Mouse (Mus musculus) R1 (cell line): ENCODE data around the gene Gm10717.
A peak's percentile ranks its signal among the peaks of the same experiment; 100 is the strongest.
"Not testable (repeated sequence)": the region's sequence is repeated elsewhere in the genome, so short reads cannot be mapped to it uniquely, and the experiment has no call there.

Experiments used
- DNase-seq: peaks from one replicate; pipeline ENCODE4 v3.0.0-alpha.2; 2018; ENCODE audit warnings: low read depth, low spot score

Gm10717 gene

GRCm38 (mm10) chr9:3024912-3025467 is at the start of gene Gm10717:
Gene Gm10717 (plus strand): TSS chr9:3025417.
- DNase-seq: not testable (repeated sequence)

GRCm38 (mm10) chr9:3000445-3000972 is 24.7 kb upstream of the Gm10717 start, which contains the start of gene Gm10722:
Gene Gm10722 (plus strand): TSS chr9:3000922.
- peak; percentile 69 for DNase-seq

DNA sequence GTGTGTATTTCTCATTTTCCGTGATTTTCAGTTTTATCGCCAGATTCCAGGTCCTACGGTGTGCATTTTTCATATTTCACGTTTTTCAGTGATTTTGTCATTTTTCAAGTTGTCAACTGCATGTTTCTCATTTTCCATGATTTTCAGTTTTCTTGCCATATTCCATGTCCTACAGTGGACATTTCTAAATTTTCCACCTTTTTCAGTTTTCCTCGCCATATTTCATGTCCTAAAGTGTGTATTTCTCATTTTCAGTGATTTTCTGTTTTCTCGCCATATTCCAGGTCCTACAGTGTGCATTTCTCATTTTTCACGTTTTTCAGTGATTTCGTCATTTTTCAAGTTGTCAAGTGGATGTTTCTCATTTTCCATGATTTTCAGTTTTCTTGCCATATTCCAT is 24.2 kb upstream of the Gm10717 start:
- DNase-seq: not testable (repeated sequence)

- peak; percentile 64 for DNase-seq
Measured at GRCm38 (mm10) chr9:3001948-3002659, 23.1 kb upstream of the Gm10717 start.

- DNase-seq: not testable (repeated sequence)
Measured at GRCm38 (mm10) chr9:3002794-3003396, 22.3 kb upstream of the Gm10717 start, which contains the start of gene Gm11168. Gene Gm11168 (plus strand): TSS chr9:3003346.

DNA sequence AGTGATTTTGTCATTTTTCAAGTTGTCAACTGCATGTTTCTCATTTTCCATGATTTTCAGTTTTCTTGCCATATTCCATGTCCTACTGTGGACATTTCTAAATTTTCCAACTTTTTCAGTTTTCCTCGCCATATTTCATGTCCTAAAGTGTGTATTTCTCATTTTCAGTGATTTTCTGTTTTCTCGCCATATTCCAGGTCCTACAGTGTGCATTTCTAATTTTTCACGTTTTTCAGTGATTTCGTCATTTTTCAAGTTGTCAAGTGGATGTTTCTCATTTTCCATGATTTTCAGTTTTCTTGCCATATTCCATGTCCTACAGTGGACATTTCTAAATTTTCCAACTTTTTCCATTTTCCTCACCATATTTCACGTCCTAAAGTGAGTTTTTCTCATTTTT is 19.0 kb upstream of the Gm10717 start:
- not testable (repeated sequence) for DNase-seq

DNA sequence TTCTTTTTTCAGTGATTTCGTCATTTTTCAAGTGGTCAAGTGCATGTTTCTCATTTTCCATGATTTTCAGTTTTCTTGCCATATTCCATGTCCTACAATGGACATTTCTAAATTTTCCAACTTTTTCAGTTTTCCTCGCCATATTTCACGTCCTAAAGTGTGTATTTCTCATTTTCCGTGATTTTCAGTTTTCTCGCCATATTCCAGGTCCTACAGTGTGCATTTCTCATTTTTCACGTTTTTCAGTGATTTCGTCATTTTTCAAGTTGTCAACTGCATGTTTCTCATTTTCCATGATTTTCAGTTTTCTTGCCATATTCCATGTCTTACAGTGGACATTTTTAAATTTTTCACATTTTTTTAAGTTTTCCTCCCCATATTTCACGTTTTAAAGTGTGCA is 18.6 kb upstream of the Gm10717 start:
- not testable (repeated sequence) for DNase-seq

DNA sequence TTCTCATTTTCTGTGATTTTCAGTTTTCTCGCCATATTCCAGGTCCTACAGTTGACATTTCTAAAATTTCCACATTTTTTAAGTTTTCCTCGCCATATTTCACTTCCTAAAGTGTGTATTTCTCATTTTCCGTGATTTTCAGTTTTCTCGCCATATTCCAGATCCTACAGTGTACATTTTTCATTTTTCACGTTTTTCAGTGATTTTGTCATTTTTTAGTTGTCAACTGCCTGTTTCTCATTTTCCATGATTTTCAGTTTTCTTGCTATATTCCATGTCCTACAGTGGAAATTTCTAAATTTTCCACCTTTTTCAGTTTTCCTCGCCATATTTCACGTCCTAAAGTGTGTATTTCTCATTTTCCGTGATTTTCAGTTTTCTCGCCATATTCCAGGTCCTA is 17.9 kb upstream of the Gm10717 start:
- DNase-seq: peak; percentile 34

- DNase-seq: not testable (repeated sequence)
Measured at GRCm38 (mm10) chr9:3009331-3009730, 15.9 kb upstream of the Gm10717 start.

GRCm38 (mm10) chr9:3012054-3012621 is 13.1 kb upstream of the Gm10717 start:
- not testable (repeated sequence) for DNase-seq

DNA sequence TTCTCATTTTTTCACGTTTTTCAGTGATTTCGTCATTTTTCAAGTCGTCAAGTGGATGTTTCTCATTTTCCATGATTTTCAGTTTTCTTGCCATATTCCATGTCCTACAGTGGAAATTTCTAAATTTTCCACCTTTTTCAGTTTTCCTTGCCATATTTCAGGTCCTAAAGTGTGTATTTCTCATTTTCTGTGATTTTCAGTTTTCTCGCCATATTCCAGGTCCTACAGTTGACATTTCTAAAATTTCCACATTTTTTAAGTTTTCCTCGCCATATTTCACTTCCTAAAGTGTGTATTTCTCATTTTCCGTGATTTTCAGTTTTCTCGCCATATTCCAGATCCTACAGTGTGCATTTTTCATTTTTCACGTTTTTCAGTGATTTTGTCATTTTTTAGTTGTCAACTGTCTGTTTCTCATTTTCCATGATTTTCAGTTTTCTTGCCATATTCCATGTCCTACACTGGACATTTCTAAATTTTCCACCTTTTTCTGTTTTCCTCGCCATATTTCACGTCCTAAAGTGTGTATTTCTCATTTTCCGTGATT is 12.4 kb upstream of the Gm10717 start, which contains the start of gene Gm10721:
Gm10721 (plus strand) TSS at position 408 of the 547 bp plus-strand sequence.
- DNase-seq: not testable (repeated sequence)

- DNase-seq: not testable (repeated sequence)
Measured at GRCm38 (mm10) chr9:3015354-3015753, 9.9 kb upstream of the Gm10717 start, which contains the start of gene Gm10720. Gene Gm10720 (plus strand): TSS chr9:3015654.

GRCm38 (mm10) chr9:3015896-3016295 is 9.3 kb upstream of the Gm10717 start:
- not testable (repeated sequence) for DNase-seq

DNA sequence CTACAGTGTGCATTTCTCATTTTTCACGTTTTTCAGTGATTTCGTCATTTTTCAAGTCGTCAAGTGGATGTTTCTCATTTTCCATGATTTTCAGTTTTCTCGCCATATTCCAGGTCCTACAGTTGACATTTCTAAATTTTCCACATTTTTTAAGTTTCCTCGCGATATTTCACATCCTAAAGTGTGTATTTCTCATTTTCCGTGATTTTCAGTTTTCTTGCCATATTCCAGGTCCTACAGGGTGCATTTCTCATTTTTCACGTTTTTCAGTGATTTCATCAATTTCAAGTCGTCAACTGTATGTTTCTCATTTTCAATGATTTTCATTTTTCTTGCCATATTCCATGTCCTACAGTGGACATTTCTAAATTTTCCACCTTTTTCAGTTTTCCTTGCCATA is 8.1 kb upstream of the Gm10717 start, which contains the start of gene Gm10719:
Gm10719 (plus strand) TSS at position 301 of the 400 bp plus-strand sequence.
- DNase-seq: not testable (repeated sequence)

GRCm38 (mm10) chr9:3018944-3019343 is 6.3 kb upstream of the Gm10717 start:
- DNase-seq: not testable (repeated sequence)

GRCm38 (mm10) chr9:3019835-3020727 is 5.1 kb upstream of the Gm10717 start:
- DNase-seq: not testable (repeated sequence)

DNA sequence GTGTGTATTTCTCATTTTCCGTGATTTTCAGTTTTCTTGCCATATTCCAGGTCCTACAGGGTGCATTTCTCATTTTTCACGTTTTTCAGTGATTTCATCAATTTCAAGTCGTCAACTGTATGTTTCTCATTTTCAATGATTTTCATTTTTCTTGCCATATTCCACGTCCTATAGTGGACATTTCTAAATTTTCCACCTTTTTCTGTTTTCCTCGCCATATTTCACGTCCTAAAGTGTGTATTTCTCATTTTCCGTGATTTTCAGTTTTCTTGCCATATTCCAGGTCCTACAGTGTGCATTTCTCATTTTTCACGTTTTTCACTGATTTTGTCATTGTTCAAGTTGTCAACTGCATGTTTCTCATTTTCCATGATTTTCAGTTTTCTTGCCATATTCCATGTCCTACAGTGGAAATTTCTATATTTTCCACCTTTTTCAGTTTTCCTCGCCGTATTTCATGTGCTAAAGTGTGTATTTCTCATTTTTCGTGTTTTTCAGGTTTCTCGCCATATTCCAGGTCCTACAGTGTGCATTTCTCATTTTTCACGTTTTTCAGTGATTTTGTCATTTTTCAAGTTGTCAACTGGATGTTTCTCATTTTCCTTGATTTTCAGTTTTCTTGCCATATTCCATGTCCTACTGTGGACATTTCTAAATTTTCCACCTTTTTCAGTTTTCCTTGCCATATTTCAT is 2.8 kb upstream of the Gm10717 start:
- DNase-seq: peak; percentile 63

GRCm38 (mm10) chr9:3023312-3023984 is 1.8 kb upstream of the Gm10717 start, which contains the start of gene Gm10718:
Gene Gm10718 (plus strand): TSS chr9:3023547.
- DNase-seq: not testable (repeated sequence)
